ENCODE assay signal across 10 mouse cellular contexts in genomic region chr2:160766371-160766771, GRCm38 (mm10). TPM values are rescaled to one million over a fixed set of nuclear protein-coding genes. Genes with fewer than 3 reads are reported as not detected.
DNase-seq lines count a peak whose midpoint lies in the region; ATAC-seq lines count a peak whose summit lies in the region.
"Had no signal": no experiment of that assay in that cellular context is flagged by ENCODE, and none has a peak within 500 bp of the region (broad histone marks: within the 10 kb centered on the region; RNA-seq: fewer than 3 reads in every experiment).

No protein-coding gene starts in this region.

- H3K4me2 ChIP-seq in hindbrain, embryonic 16.5 days (ENCODE audit: low read length), result no peak overlapping the region
- H3K4me2 ChIP-seq in hindbrain, embryonic 14.5 days (replicated peaks), result no peak overlapping the region
- H3K4me2 ChIP-seq in lung, embryonic 16.5 days (ENCODE audit: low read depth, low read length), result no peak overlapping the region
- no peak overlapping the region for H3K4me2 ChIP-seq in intestine, embryonic 16.5 days (ENCODE audit: low read depth, low read length)
- H3K4me2 ChIP-seq: embryonic facial prominence, embryonic 12.5 days; liver, embryonic 15.5 days had no signal

- H3K27ac ChIP-seq in hindbrain, embryonic 16.5 days (ENCODE audit: low read depth, low read length), result peak overlapping the region; percentile 3; the same call in 1 of the 2 replicates
- H3K27ac ChIP-seq in hindbrain, embryonic 14.5 days, result no peak overlapping the region
- H3K27ac ChIP-seq in lung, embryonic 16.5 days (ENCODE audit: low read length), result no peak overlapping the region
- no peak overlapping the region for H3K27ac ChIP-seq in intestine, embryonic 16.5 days (ENCODE audit: low read length)
- H3K27ac ChIP-seq: embryonic facial prominence, embryonic 12.5 days; liver, embryonic 15.5 days had no signal

- no peak overlapping the region for H3K4me3 ChIP-seq in hindbrain, embryonic 16.5 days (ENCODE audit: low read length)
- H3K4me3 ChIP-seq in hindbrain, embryonic 14.5 days (replicated peaks; ENCODE audit: low read length), result no peak overlapping the region
- H3K4me3 ChIP-seq in lung, embryonic 16.5 days (ENCODE audit: low read length), result no peak overlapping the region
- no peak overlapping the region for H3K4me3 ChIP-seq in intestine, embryonic 16.5 days (ENCODE audit: low read length)
- H3K4me3 ChIP-seq: embryonic facial prominence, embryonic 12.5 days; liver, embryonic 15.5 days had no signal

- no peak overlapping the region for H3K9ac ChIP-seq in hindbrain, embryonic 16.5 days (ENCODE audit: low read depth, low read length)
- H3K9ac ChIP-seq in hindbrain, embryonic 14.5 days, result no peak overlapping the region
- no peak overlapping the region for H3K9ac ChIP-seq in lung, embryonic 16.5 days (ENCODE audit: low read length)
- H3K9ac ChIP-seq in intestine, embryonic 16.5 days (ENCODE audit: low read depth, low read length), result no peak overlapping the region
- H3K9ac ChIP-seq: embryonic facial prominence, embryonic 12.5 days; liver, embryonic 15.5 days had no signal

- 71% methylated on average over 5 of the region's 5 CpGs for WGBS in hindbrain, embryonic 16.5 days
- 59% methylated on average over 5 of the region's 5 CpGs for WGBS in hindbrain, embryonic 14.5 days
- 63% methylated on average over 5 of the region's 5 CpGs for WGBS in lung, embryonic 16.5 days
- 71% methylated on average over 5 of the region's 5 CpGs for WGBS in intestine, embryonic 16.5 days

- peaks cover 20% of the 10 kb centered on the region for H3K36me3 ChIP-seq in hindbrain, embryonic 16.5 days (ENCODE audit: control insufficient read depth, insufficient read depth, low read length)
- H3K36me3 ChIP-seq in hindbrain, embryonic 14.5 days (replicated peaks; ENCODE audit: control insufficient read depth, insufficient read depth), result peaks cover 48% of the 10 kb centered on the region
- peaks cover 18% of the 10 kb centered on the region for H3K36me3 ChIP-seq in lung, embryonic 16.5 days (ENCODE audit: control insufficient read depth, insufficient read depth, low read length)
- peaks cover under 1% of the 10 kb centered on the region; the same call in 1 of the 2 replicates for H3K36me3 ChIP-seq in intestine, embryonic 16.5 days (ENCODE audit: control insufficient read depth, insufficient read depth, low read length)
- H3K36me3 ChIP-seq: liver, embryonic 15.5 days had no signal

- no peak for DNase-seq in hindbrain, embryonic 14.5 days (ENCODE audit: low spot score)
- peak; percentile 79 for DNase-seq in brain, adult 2 months (ENCODE audit: low read depth, low spot score)
- peak; percentile 76 for DNase-seq in gastrocnemius, postnatal 25 days
- DNase-seq in right cerebral cortex, adult 2 months (ENCODE audit: low spot score in 2 of 2), result no peak

- H3K9me3 ChIP-seq in hindbrain, embryonic 16.5 days (ENCODE audit: control insufficient read depth, low read length), result no peaks in the 10 kb centered on the region
- H3K9me3 ChIP-seq in hindbrain, embryonic 14.5 days (ENCODE audit: control insufficient read depth, low read length), result no peaks in the 10 kb centered on the region
- H3K9me3 ChIP-seq in lung, embryonic 16.5 days (ENCODE audit: control insufficient read depth, low read length), result no peaks in the 10 kb centered on the region
- H3K9me3 ChIP-seq in intestine, embryonic 16.5 days (ENCODE audit: control insufficient read depth, low read length), result no peaks in the 10 kb centered on the region
- H3K9me3 ChIP-seq: embryonic facial prominence, embryonic 12.5 days; liver, embryonic 15.5 days had no signal

- H3K27me3 ChIP-seq in hindbrain, embryonic 16.5 days (replicated peaks; ENCODE audit: control insufficient read depth, insufficient read depth, low read length), result no peaks in the 10 kb centered on the region
- H3K27me3 ChIP-seq in hindbrain, embryonic 14.5 days (ENCODE audit: control insufficient read depth, insufficient read depth, low read length), result no peaks in the 10 kb centered on the region
- no peaks in the 10 kb centered on the region for H3K27me3 ChIP-seq in lung, embryonic 16.5 days (ENCODE audit: control insufficient read depth, insufficient read depth, low read depth, low read length)
- no peaks in the 10 kb centered on the region for H3K27me3 ChIP-seq in intestine, embryonic 16.5 days (replicated peaks; ENCODE audit: control insufficient read depth, insufficient read depth, low read length)
- H3K27me3 ChIP-seq: embryonic facial prominence, embryonic 12.5 days; liver, embryonic 15.5 days had no signal

- ATAC-seq in hindbrain, embryonic 16.5 days, result no peak
- no peak; the same call in 1 of the 2 replicates for ATAC-seq in hindbrain, embryonic 14.5 days (ENCODE audit: low FRiP score)
- peak; percentile 45 for ATAC-seq in lung, embryonic 16.5 days (ENCODE audit: low read depth)
- no peak for ATAC-seq in monocyte, adult 5-6 weeks (replicated peaks; ENCODE audit: insufficient number of reproducible peaks, low FRiP score, low TSS enrichment, poor library complexity, severe bottlenecking)
- ATAC-seq in intestine, embryonic 16.5 days, result no peak

- H3K4me1 ChIP-seq in hindbrain, embryonic 16.5 days (ENCODE audit: control insufficient read depth, insufficient read depth, low read depth, low read length), result no peaks in the 10 kb centered on the region; the same call in 1 of the 2 replicates
- H3K4me1 ChIP-seq in hindbrain, embryonic 14.5 days (replicated peaks; ENCODE audit: control insufficient read depth, insufficient read depth, low read length), result no peaks in the 10 kb centered on the region
- no peaks in the 10 kb centered on the region; the same call in 1 of the 2 replicates for H3K4me1 ChIP-seq in lung, embryonic 16.5 days (replicated peaks; ENCODE audit: control insufficient read depth, insufficient read depth, low read length)
- H3K4me1 ChIP-seq in intestine, embryonic 16.5 days (ENCODE audit: control insufficient read depth, insufficient read depth, low read length), result no peaks in the 10 kb centered on the region
- H3K4me1 ChIP-seq: embryonic facial prominence, embryonic 12.5 days; liver, embryonic 15.5 days had no signal

RNA-seq across cellular contexts. Expression of gene Plcg1, which starts 35.3 kb away (rescaled TPM):
- 41.5 and 54.8 TPM in 2 replicates for polyA plus RNA-seq in hindbrain, embryonic 16.5 days (2015; fragmentation: Nextera tagmentation; extraction: Ambion mirVana)
- polyA plus RNA-seq in hindbrain, embryonic 14.5 days (2014; fragmentation: Nextera tagmentation; extraction: Ambion mirVana), result 56.3 and 62.8 TPM in 2 replicates
- 10 to 100 TPM; 19.8 to 24.5 TPM for total RNA-seq in gastrocnemius, postnatal 25 days (2021)
- polyA plus RNA-seq in lung, embryonic 16.5 days (2015; fragmentation: Nextera tagmentation; extraction: Ambion mirVana), result 46.0 and 49.6 TPM in 2 replicates
- 7.9 to 14.9 TPM (median 14.5 TPM) in 3 replicates for total RNA-seq in monocyte, adult 5-6 weeks (2017)
- 16.5 and 20.0 TPM in 2 replicates for polyA plus RNA-seq in intestine, embryonic 16.5 days (2015; fragmentation: Nextera tagmentation; extraction: Ambion mirVana)

Comparison
In these comparisons a context has a peak if more than half of its experiments do, and no peak if none do; other contexts are left out.
1. DNase-seq: peak in brain, adult 2 months (single experiment) and gastrocnemius, postnatal 25 days (single experiment); none in hindbrain, embryonic 14.5 days (single experiment) and right cerebral cortex, adult 2 months (0 of 2).